Mouse (Mus musculus) left cerebral cortex, adult 18-20 months (tissue): Measurements from ENCODE around the gene Scel. TPM values are rescaled to one million over a fixed set of nuclear protein-coding genes. Genes with fewer than 3 reads are reported as not detected.

ENCODE experiments used
- DNase-seq, 2 experiments: peaks; one replicate each; pipeline ENCODE4 v3.0.0; 2021 to 2022; ENCODE audit warnings: low spot score in 2 of 2, mixed read lengths in 1 of 2
- total RNA-seq, 2 experiments: library from RNA; stranded (reverse); gene quantifications; 2 replicates each; pipeline ENCODE4 v1.2.3; 2021

The Scel gene
- total RNA-seq, 2 experiments from 2014 or later: 1.4 to 2.1 TPM

GRCm38 (mm10) chr14:103509544-103509943 lies 3.6 kb upstream of the Scel start:
- no peak for DNase-seq

GRCm38 (mm10) chr14:103513473-103513811 lies 300 bp downstream of the Scel start:
- DNase-seq: no peak

GRCm38 (mm10) chr14:103515419-103515818 lies 2.3 kb downstream of the Scel start:
- no peak for DNase-seq

- no peak for DNase-seq
Observed at GRCm38 (mm10) chr14:103526286-103526685, 13.1 kb downstream of the Scel start.

- DNase-seq: no peak
Observed at GRCm38 (mm10) chr14:103529733-103530367, 16.7 kb downstream of the Scel start.

GRCm38 (mm10) chr14:103531722-103532341 lies 18.7 kb downstream of the Scel start:
- no peak for DNase-seq

- no peak for DNase-seq
Observed at GRCm38 (mm10) chr14:103535511-103536024, 22.4 kb downstream of the Scel start.

GRCm38 (mm10) chr14:103536334-103536733 lies 23.2 kb downstream of the Scel start:
- DNase-seq: no peak

- DNase-seq: peak; percentile 50 to 74
Observed at GRCm38 (mm10) chr14:103537355-103538056, 24.4 kb downstream of the Scel start.

GRCm38 (mm10) chr14:103539796-103540195 lies 26.7 kb downstream of the Scel start:
- DNase-seq: no peak

GRCm38 (mm10) chr14:103541679-103542078 lies 28.5 kb downstream of the Scel start:
- DNase-seq: no peak

GRCm38 (mm10) chr14:103543304-103544079 lies 30.4 kb downstream of the Scel start:
- DNase-seq: no peak

GRCm38 (mm10) chr14:103545734-103546133 lies 32.6 kb downstream of the Scel start:
- no peak for DNase-seq

GRCm38 (mm10) chr14:103546246-103546645 lies 33.1 kb downstream of the Scel start:
- no peak for DNase-seq

- no peak for DNase-seq
Observed at GRCm38 (mm10) chr14:103548220-103548619, 35.1 kb downstream of the Scel start.

- peak; percentile 88 to 93 for DNase-seq
Observed at GRCm38 (mm10) chr14:103550480-103550879, 37.3 kb downstream of the Scel start.

GRCm38 (mm10) chr14:103550921-103551320 lies 37.8 kb downstream of the Scel start:
- DNase-seq: peak in 1 of 2 experiments; percentile 31

GRCm38 (mm10) chr14:103551921-103552320 lies 38.8 kb downstream of the Scel start:
- DNase-seq: no peak

- DNase-seq: no peak
Observed at GRCm38 (mm10) chr14:103552379-103552778, 39.2 kb downstream of the Scel start.

- no peak for DNase-seq
Observed at GRCm38 (mm10) chr14:103556609-103557008, 43.5 kb downstream of the Scel start.

GRCm38 (mm10) chr14:103561383-103562096 lies 48.4 kb downstream of the Scel start:
- no peak for DNase-seq
